Mouse (Mus musculus) spleen, adult 2 months (tissue): ENCODE data around the gene Ruvbl2. TPM values are rescaled to one million over a fixed set of nuclear protein-coding genes. Genes with fewer than 3 reads are reported as not detected.

ENCODE experiments used
- DNase-seq, 2 experiments: peaks; one replicate each; pipeline versions ENCODE4 v3.0.0 to v3.0.0-alpha.2; 2012 to 2021; ENCODE audit warnings: low spot score in 2 of 2, low read depth in 1 of 2
- H3K27ac ChIP-seq: fragments of 200-500 bp; 2 replicates; pipeline ENCODE4 v1.5.1; 2012; ENCODE audit warnings: low read length, inconsistent platforms; ENCODE audit not compliant: insufficient read depth
- H3K27me3 ChIP-seq: fragments of 200-500 bp; 2 replicates; pipeline ENCODE4 v1.6.1; 2012; ENCODE audit warnings: mild to moderate bottlenecking, moderate library complexity, low read length, inconsistent platforms; ENCODE audit not compliant: control insufficient read depth, insufficient read depth
- H3K36me3 ChIP-seq: fragments of 200-500 bp; 2 replicates; pipeline ENCODE4 v1.6.1; 2012; ENCODE audit warnings: mild to moderate bottlenecking, low read length, inconsistent platforms; ENCODE audit not compliant: control insufficient read depth, insufficient read depth
- H3K4me1 ChIP-seq: fragments of 200-500 bp; 2 replicates; pipeline ENCODE4 v1.6.1; 2011; ENCODE audit warnings: inconsistent platforms; ENCODE audit not compliant: control insufficient read depth, insufficient read depth, insufficient read length
- H3K4me3 ChIP-seq: fragments of 200-500 bp; 2 replicates; pipeline ENCODE4 v1.5.1; 2011; ENCODE audit warnings: mild to moderate bottlenecking, inconsistent platforms; ENCODE audit not compliant: insufficient read depth, insufficient read length; ENCODE audit errors: extremely low read depth
- CTCF ChIP-seq: fragments of 200-500 bp; IDR thresholded peaks from 2 replicates; pipeline ENCODE4 v1.5.1; 2011; ENCODE audit warnings: mild to moderate bottlenecking, inconsistent platforms; ENCODE audit not compliant: insufficient read depth, insufficient read length, insufficient replicate concordance; ENCODE audit errors: extremely low read depth
- POLR2A ChIP-seq: fragments of 200-500 bp; IDR thresholded peaks from 2 replicates; pipeline ENCODE4 v1.6.1; 2011; ENCODE audit warnings: low read depth, low read length, inconsistent platforms
- WGBS: fragments of 180-500 bp; shearing (Covaris S2); methylation state at CpG from one replicate; pipeline ENCODE4 v1.1.7; 2018; 5-methylcytosine and 5-hydroxymethylcytosine counted together
- polyA plus RNA-seq: library from polyadenylated mRNA; depleted of rRNA; stranded (reverse); fragments of >200 nt; gene quantifications from 2 replicates; pipeline ENCODE4 v1.2.3, GENCODE M21; 2012

Ruvbl2 gene
- polyA plus RNA-seq, 1 experiment = 55.3 TPM

DNA sequence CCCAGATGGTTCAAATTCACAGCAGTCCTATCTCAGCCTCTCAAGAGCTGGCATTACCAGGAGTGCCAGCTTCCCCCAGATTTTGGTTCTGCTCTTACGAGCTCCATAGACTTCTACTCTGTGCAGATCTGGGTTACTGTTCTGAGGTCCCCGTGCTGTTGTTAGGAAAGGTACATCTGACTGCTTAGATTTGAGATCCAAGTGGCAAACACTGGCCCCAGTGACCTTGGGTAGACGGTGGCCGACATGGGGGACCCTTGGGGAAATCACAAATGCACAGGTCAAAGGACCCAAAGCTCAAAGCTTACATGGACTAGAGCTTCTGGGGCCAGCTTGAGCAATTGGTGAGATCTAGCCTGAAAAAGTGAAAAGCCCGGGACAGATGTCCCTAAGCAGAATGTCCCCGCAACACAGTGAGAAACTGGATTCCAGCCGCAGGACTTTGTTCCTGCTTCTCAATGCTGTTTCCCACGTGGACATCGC is 18.9 kb upstream of the Ruvbl2 start:
- no peak for TF ChIP-seq CTCF
- no peak for TF ChIP-seq POLR2A
- no peaks in the 10 kb centered on the region for H3K27me3 ChIP-seq
- H3K36me3 ChIP-seq = peaks cover 17% of the 10 kb centered on the region
- no peak for DNase-seq
- H3K27ac ChIP-seq = peak overlapping the region; percentile 4
- peaks cover 6% of the 10 kb centered on the region; the same call in 1 of the 2 replicates for H3K4me1 ChIP-seq
- no peak overlapping the region for H3K4me3 ChIP-seq
- WGBS = 64% methylated on average over 9 of the region's 9 CpGs

DNA sequence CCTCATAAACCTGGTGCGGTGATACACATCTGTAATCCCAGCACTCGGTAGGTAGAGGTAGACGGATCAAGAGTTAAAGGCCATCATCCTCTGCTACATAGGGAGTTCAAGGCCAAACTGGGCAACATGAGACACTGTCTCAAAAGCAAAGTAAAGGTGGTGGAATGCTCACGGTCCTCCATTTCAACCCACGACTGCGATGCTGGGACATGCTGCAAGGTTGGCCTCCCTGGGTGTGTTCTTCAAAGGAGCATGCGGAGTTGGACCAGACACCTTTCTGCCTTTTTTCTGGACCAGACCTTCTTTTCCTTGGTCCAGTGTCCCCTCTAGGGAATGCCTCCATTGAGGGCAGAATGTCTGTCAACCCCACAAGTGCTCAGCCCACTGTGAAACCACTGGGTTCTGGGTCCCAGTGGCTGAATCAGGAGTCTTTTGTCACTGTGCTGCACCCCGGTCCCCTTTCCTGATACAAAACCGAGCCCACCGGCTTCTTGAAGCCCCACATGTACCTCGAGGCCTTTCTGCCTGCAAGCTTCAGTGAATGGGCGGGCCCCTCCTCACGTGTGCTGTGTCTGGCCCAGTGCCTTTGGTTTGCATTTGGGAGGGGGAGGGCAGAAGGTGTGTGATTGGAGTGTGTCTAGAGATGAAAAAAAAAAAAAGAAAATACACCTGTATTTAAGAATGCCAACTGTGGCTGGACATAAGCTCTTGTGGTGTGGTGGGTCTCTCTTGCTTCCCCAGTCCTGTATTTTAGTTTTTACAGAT is 18.2 kb upstream of the Ruvbl2 start:
- WGBS = 85% methylated on average over 13 of the region's 13 CpGs
- no peak overlapping the region for H3K27ac ChIP-seq
- no peak for TF ChIP-seq CTCF
- TF ChIP-seq POLR2A = no peak
- H3K4me1 ChIP-seq = peaks cover 6% of the 10 kb centered on the region; the same call in 1 of the 2 replicates
- H3K4me3 ChIP-seq = no peak overlapping the region
- H3K27me3 ChIP-seq = no peaks in the 10 kb centered on the region
- DNase-seq = no peak
- H3K36me3 ChIP-seq = peaks cover 15% of the 10 kb centered on the region

DNA sequence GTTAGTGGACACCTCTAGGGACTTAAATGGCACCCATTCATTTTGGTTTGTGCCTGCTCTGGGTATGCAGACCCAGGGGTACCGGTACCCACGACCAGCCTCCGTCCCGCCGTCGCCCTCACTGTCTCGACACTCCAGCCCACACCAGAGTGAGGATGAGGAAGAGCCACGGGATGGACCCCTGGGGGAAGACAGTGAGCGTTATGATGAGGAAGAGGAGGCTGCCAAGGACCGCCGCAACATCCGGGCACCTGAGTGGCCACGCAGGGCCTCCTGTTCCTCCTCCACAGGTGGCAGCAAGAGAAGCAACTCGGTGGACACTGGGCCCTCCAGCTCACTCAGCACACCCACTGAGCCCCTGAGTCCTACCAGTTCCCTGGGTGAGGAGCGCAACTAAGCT is 17.1 kb upstream of the Ruvbl2 start:
- 96% methylated on average over 15 of the region's 15 CpGs for WGBS

DNA sequence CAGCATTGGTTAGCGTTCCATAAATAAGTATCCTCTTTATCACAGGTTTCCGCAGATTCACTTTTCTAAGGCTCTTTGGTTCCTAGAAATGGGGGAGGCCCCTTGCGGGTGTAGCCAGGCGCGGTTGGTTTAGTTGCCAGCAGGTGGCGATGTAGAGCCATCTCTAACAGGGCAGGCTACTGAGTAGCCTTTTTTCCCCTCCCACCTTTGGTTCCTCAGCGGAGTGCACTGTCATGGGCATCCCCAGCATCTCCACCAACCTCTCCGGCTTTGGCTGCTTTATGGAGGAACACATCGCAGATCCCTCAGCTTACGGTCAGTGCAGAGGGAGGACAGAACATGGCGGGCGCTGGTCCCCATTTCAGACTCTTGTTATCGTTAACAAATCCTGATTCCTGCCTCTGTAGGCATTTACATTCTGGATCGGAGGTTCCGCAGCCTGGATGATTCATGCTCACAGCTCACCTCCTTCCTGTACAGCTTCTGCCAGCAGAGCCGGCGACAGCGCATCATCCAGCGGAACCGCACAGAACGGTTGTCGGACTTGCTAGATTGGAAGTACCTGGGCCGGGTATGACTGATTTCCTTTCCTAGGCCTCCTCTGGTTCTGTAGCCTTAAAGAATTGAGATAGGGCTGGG is 13.6 kb upstream of the Ruvbl2 start:
- no peak overlapping the region for H3K27ac ChIP-seq
- WGBS = 61% methylated on average over 23 of the region's 23 CpGs
- no peak overlapping the region for H3K4me3 ChIP-seq

More for the DNA sequence above, 17.1 kb upstream of the Ruvbl2 start:
- Histone ChIP-seq H3K4me3 (no peak overlapping the region), H3K27ac (no peak overlapping the region), H3K36me3 (peaks cover 15% of the 10 kb centered on the region), H3K27me3 (no peaks in the 10 kb centered on the region), H3K4me1 (peaks cover 6% of the 10 kb centered on the region; the same call in 1 of the 2 replicates)
- no peak for TF ChIP-seq CTCF
- no peak for DNase-seq

DNA sequence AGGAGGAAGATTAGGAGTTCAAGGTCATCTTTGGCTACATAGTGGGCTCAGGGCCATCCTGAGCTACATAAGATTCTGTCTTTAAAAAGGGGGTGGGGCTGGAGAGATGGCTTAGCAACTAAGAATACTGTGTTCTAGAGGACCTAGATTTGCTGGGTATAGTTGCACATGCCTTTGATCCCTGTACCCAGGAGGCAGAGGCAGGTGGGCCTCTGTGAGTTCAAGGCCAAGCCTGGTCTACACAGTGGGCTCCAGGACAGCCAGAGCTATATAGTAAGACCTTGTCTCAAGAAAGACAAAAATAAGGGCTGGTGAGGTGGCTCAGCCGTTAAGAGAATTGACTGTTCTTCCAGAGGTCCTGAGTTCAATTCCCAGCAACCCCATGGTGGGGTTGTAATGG is 12.1 kb upstream of the Ruvbl2 start:
- TF ChIP-seq CTCF (no peak), POLR2A (no peak)
- Histone ChIP-seq H3K4me1 (no peaks in the 10 kb centered on the region), H3K27ac (no peak overlapping the region), H3K27me3 (no peaks in the 10 kb centered on the region), H3K4me3 (no peak overlapping the region), H3K36me3 (no peaks in the 10 kb centered on the region)
- 89% methylated on average over 1 of the region's 1 CpGs for WGBS
- no peak for DNase-seq

More for the DNA sequence above, 13.6 kb upstream of the Ruvbl2 start:
- no peaks in the 10 kb centered on the region for H3K36me3 ChIP-seq
- no peaks in the 10 kb centered on the region for H3K27me3 ChIP-seq
- no peaks in the 10 kb centered on the region for H3K4me1 ChIP-seq
- peak; percentile 87; the same call in 1 of the 2 replicates for TF ChIP-seq CTCF
- TF ChIP-seq POLR2A = no peak
- peak; percentile 72 to 82 for DNase-seq

DNA sequence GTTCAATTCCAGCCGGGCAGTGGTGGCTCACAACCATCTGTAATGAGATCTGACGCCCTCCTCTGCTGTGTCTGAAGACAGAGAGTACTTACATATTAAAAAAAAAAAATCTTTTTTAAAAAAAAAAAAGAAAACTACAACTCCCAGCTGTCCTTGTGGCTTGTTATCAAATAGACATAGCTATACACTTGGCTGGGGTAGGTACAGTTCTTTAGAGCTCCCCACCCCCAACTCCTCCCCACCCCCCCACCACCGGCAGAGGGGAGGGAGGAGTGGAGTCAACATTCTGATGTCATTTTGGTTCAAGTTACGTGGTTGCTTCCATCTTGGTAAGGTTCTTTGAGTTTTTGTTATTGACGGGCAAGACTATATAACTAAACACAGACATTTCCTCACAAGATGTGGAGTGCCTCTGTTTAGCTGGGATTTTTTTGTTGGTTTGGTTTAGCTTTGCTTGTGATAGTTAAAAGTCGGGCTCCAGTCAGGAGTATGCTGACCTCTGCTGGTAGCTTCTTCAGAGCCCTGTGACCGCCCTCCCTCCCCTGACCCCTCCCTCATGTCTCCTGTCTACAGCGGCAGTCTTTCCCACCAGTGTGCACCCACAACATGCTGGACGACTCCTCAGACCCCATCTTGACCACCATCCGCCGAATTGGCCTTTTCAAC is 9.6 kb upstream of the Ruvbl2 start:
- no peaks in the 10 kb centered on the region for H3K4me1 ChIP-seq
- DNase-seq = no peak
- no peak overlapping the region for H3K4me3 ChIP-seq
- 52% methylated on average over 11 of the region's 11 CpGs for WGBS
- TF ChIP-seq CTCF = peak; percentile 24; the same call in 1 of the 2 replicates
- TF ChIP-seq POLR2A = no peak
- H3K27ac ChIP-seq = no peak overlapping the region
- H3K36me3 ChIP-seq = 0 out of 2 replicates have a peak, but pooled peaks cover 1% of the 10 kb centered on the region
- no peaks in the 10 kb centered on the region for H3K27me3 ChIP-seq
